Mouse (Mus musculus) left cerebral cortex, adult 11 months (tissue): ENCODE results near the gene Btbd35f16.
"Not testable (repeated sequence)": the region's sequence is repeated elsewhere in the genome, so short reads cannot be mapped to it uniquely, and the experiment has no call there.

Source experiments
- DNase-seq: peaks from one replicate; pipeline ENCODE4 v3.0.0; 2022; ENCODE audit warnings: low spot score

Gene Btbd35f16

GRCm38 (mm10) chrX:3956902-3957301, at the start of gene Btbd35f16:
TSS of gene Btbd35f16 (minus strand) at chrX:3957002.
- DNase-seq, result not testable (repeated sequence)
